Mouse (Mus musculus): ENCODE data around the gene Tlx2. TPM values are rescaled to one million over a fixed set of nuclear protein-coding genes. Genes with fewer than 3 reads are reported as not detected.

Gene Tlx2
- total and polyA plus RNA-seq, 3 experiments: not detected

DNA sequence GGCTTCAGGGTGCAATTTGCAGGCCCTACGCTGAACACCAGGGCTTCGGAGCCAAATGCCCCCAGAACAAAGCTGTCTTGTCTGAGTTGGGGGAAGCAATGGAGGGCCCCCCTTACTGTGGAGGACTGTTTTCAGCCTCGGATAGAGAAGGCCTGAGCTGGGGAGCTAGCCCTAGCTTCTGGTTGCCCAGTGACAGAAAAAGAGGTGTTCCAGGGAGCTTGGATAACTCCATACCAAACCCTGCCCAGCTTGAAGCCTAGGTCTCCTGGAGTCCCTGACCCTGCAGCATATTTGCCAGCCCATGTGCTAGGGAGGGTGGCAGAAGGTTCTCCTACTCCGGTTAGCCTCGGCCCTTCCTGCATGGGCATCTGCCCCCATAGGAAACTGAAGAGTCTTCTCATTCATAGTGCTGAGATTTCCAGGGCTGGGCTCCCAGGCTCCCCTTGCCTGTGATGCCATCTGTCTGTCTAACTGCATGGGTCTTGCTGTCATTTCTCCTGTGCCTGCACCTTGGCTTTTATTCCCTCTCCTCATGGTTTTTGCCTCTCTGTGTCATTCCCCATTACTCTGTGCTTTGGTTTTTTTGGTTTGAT is 35.5 kb downstream of the Tlx2 start:
- Histone ChIP-seq H3K9ac (ENCODE audit: insufficient read depth, low read depth) (no peak overlapping the region), H3K4me1 (ENCODE audit: control insufficient read depth in 1 of 2, insufficient read depth in 2 of 2) (peaks cover 12 to 51% of the 10 kb centered on the region in 2 experiments), H3K79me2 (replicated peaks; ENCODE audit: control insufficient read depth, extremely low read depth, insufficient read depth, poor library complexity, severe bottlenecking) (peaks cover 3% of the 10 kb centered on the region), H3K27ac (ENCODE audit: insufficient read depth, low read depth) (no peak overlapping the region), H3K4me3 (replicated peaks in 1 of 3; ENCODE audit: low read depth in 2 of 3, low read length in 2 of 3, poor library complexity in 1 of 3) (no peak overlapping the region), H3K36me3 (replicated peaks in 1 of 2; ENCODE audit: control insufficient read depth in 1 of 2, insufficient read depth in 1 of 2, low read length in 1 of 2) (peaks cover 13 to 28% of the 10 kb centered on the region in 2 experiments), H3K9me3 (replicated peaks; ENCODE audit: low read length) (no peaks in the 10 kb centered on the region), H3K4me2 (ENCODE audit: insufficient read depth, low read depth, poor library complexity, severe bottlenecking) (no peak overlapping the region), H3K27me3 (replicated peaks) (peaks cover 8% of the 10 kb centered on the region)
- DNase-seq (ENCODE audit: extremely low read depth): no peak
- in situ Hi-C loops (cut with MboI; ENCODE audit: low pct_ligation_motif_present, low pct_unique_long_range_greater_than_20kb, low sequenced_read_pairs): no loop called here
- dilution Hi-C loops (cut with MboI; ENCODE audit: extremely low pct_ligation_motif_present, extremely low pct_unique_long_range_greater_than_20kb, low sequenced_read_pairs): no loop called here
- TF ChIP-seq NRF1 (IDR thresholded peaks at IDR 0.05; ENCODE audit: low read depth, low read length): no peak
- no peak for TF ChIP-seq MAX (IDR thresholded peaks at IDR 0.05; ENCODE audit: low read length)

DNA sequence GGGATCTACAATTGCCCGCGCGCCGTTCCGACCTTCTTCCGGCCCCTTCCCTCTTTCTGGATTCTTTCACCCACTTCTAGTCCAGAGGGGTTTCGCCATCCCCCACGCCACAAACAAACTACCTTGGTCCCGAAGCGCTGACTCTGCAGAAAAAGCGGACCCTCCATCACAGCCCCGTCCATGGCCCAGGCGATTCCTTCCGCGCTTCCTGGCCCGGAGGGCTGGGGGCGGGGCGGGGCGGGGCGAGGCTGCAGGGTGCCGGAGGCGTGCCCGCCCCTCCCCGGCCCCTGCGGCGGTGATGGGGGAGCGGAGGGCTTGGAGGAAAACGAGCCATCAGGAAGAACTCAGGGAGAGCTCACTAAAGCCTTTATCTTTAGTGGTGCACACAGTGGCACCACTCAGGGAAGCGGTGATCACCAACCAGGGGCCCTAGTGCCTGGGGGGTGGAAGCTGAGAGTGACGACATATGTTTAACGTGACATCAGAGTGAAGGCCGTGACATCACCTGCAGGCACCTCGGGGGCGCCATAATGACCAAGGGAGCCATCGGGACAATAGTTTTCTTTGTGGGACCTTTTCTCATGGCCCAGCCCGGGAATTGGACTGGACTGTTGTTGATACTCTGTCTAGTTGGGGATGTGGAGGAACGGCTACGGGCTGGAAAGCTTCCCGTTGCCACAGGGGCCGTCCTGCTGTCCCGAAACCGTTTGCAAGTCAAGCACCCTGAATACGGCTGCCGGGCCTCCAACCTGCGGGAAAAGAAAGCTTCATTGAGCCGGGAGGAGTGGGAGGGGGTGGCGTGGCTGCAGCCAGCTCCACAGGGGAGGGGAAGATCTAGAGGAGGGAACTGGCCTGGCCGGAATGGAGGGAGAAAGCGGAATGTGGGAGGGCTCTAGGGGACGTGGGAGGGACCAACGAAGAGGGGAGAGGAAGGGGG is 36.6 kb downstream of the Tlx2 start, which contains the start of the genes Dok1 and Loxl3:
TSS of gene Dok1 (minus strand) at position 223 of the 937 bp plus-strand sequence.
TSS of gene Loxl3 (plus strand) at position 925 of the 937 bp plus-strand sequence.
- dilution Hi-C loops (cut with MboI; ENCODE audit: extremely low pct_ligation_motif_present, extremely low pct_unique_long_range_greater_than_20kb, low sequenced_read_pairs): no loop called here
- in situ Hi-C loops (cut with MboI; ENCODE audit: low pct_ligation_motif_present, low pct_unique_long_range_greater_than_20kb, low sequenced_read_pairs): no loop called here
- peaks cover 12 to 53% of the 10 kb centered on the region in 2 experiments for H3K4me1 ChIP-seq (ENCODE audit: control insufficient read depth in 1 of 2, insufficient read depth in 2 of 2)
- H3K4me2 ChIP-seq (ENCODE audit: insufficient read depth, low read depth, poor library complexity, severe bottlenecking): peak within 1 kb of the TSS; percentile 77
- peaks cover 13 to 35% of the 10 kb centered on the region in 2 experiments for H3K36me3 ChIP-seq (replicated peaks in 1 of 2; ENCODE audit: control insufficient read depth in 1 of 2, insufficient read depth in 1 of 2, low read length in 1 of 2)
- peak within 1 kb of the TSS; percentile 64 to 90 (median 80) for H3K4me3 ChIP-seq (replicated peaks in 1 of 3; ENCODE audit: low read depth in 2 of 3, low read length in 2 of 3, poor library complexity in 1 of 3)
- H3K9me3 ChIP-seq (replicated peaks; ENCODE audit: low read length): no peaks in the 10 kb centered on the region
- no peak within 1 kb of the TSS for H3K27ac ChIP-seq (ENCODE audit: insufficient read depth, low read depth)
- H3K79me2 ChIP-seq (replicated peaks; ENCODE audit: control insufficient read depth, extremely low read depth, insufficient read depth, poor library complexity, severe bottlenecking): peaks cover 3% of the 10 kb centered on the region
- peak within 1 kb of the TSS; percentile 74 for H3K9ac ChIP-seq (ENCODE audit: insufficient read depth, low read depth)
- H3K27me3 ChIP-seq (replicated peaks): peaks cover 8% of the 10 kb centered on the region
- no peak for DNase-seq (ENCODE audit: extremely low read depth)
- TF ChIP-seq MAFK (IDR thresholded peaks at IDR 0.05; ENCODE audit: insufficient replicate concordance, low read length) (peak; percentile 94), SIN3A (IDR thresholded peaks at IDR 0.05; ENCODE audit: low read length) (peak; percentile 70; the same call in 1 of the 2 replicates), HCFC1 (IDR thresholded peaks at IDR 0.05; ENCODE audit: low read depth, low read length) (peak; percentile 22), MXI1 (IDR thresholded peaks at IDR 0.05; ENCODE audit: low read depth, low read length) (no peak), CHD2 (IDR thresholded peaks at IDR 0.05; ENCODE audit: low read length) (peak; percentile 30; the same call in 1 of the 2 replicates), ELF1 (IDR thresholded peaks at IDR 0.05; ENCODE audit: low read depth, low read length) (peak; percentile 74), GABPA (IDR thresholded peaks at IDR 0.05; ENCODE audit: insufficient replicate concordance, low read depth, low read length) (peak; percentile 86), IRF4 (IDR thresholded peaks at IDR 0.05; ENCODE audit: low read depth, low read length) (no peak; the same call in 1 of the 2 replicates), SMC3 (IDR thresholded peaks at IDR 0.05; ENCODE audit: low read depth, low read length) (no peak), KAT2A (IDR thresholded peaks at IDR 0.05; ENCODE audit: insufficient replicate concordance, low read length) (no peak), MAX (IDR thresholded peaks at IDR 0.05; ENCODE audit: low read length) (no peak), POLR2A (IDR thresholded peaks at IDR 0.05; ENCODE audit: low read depth, low read length) (peak; percentile 73; the same call in 1 of the 2 replicates), BHLHE40 (IDR thresholded peaks at IDR 0.05; ENCODE audit: low read depth, low read length) (peak; percentile 34; the same call in 1 of the 2 replicates)

Measured in CH12.LX (cell line).